Mouse (Mus musculus): ENCODE measurements at regions not wholly inside any gene's neighbourhood (a gene's known extent, or its start where the extent isn't known, plus 50 kb on each side); places are given as distances from the start of the nearest gene placed in this dataset.
A peak's percentile ranks its signal among the peaks of the same experiment; 100 is the strongest.

- DNase-seq (ENCODE audit: low read depth) = peak; percentile 40
- TF ChIP-seq POLR2A (IDR thresholded peaks at IDR 0.05; ENCODE audit: borderline replicate concordance, extremely low read depth, insufficient read depth, insufficient read length, poor library complexity, severe bottlenecking) (no peak), CTCF (IDR thresholded peaks at IDR 0.05; ENCODE audit: borderline replicate concordance, extremely low read depth, insufficient read depth, insufficient read length) (no peak)
Observed at GRCm38 (mm10) chr6:140934286-140934685, 205.2 kb downstream of the Gm11077 start.

- no peak for DNase-seq (ENCODE audit: low read depth)
- no peak for TF ChIP-seq POLR2A (IDR thresholded peaks at IDR 0.05; ENCODE audit: borderline replicate concordance, extremely low read depth, insufficient read depth, insufficient read length, poor library complexity, severe bottlenecking)
- no peak for TF ChIP-seq CTCF (IDR thresholded peaks at IDR 0.05; ENCODE audit: borderline replicate concordance, extremely low read depth, insufficient read depth, insufficient read length)
Observed at GRCm38 (mm10) chr6:140938025-140938424, 208.9 kb downstream of the Gm11077 start.

GRCm38 (mm10) chr6:140946720-140947119, 217.6 kb downstream of the Gm11077 start:
- peak; percentile 93 for DNase-seq (ENCODE audit: low read depth)
- TF ChIP-seq CTCF (IDR thresholded peaks at IDR 0.05; ENCODE audit: borderline replicate concordance, extremely low read depth, insufficient read depth, insufficient read length) (no peak), POLR2A (IDR thresholded peaks at IDR 0.05; ENCODE audit: borderline replicate concordance, extremely low read depth, insufficient read depth, insufficient read length, poor library complexity, severe bottlenecking) (no peak)

GRCm38 (mm10) chr6:140950483-140950882, 221.4 kb downstream of the Gm11077 start:
- peak; percentile 72 for DNase-seq (ENCODE audit: low read depth)
- TF ChIP-seq POLR2A (IDR thresholded peaks at IDR 0.05; ENCODE audit: borderline replicate concordance, extremely low read depth, insufficient read depth, insufficient read length, poor library complexity, severe bottlenecking) (no peak), CTCF (IDR thresholded peaks at IDR 0.05; ENCODE audit: borderline replicate concordance, extremely low read depth, insufficient read depth, insufficient read length) (no peak)

- TF ChIP-seq POLR2A (IDR thresholded peaks at IDR 0.05; ENCODE audit: borderline replicate concordance, extremely low read depth, insufficient read depth, insufficient read length, poor library complexity, severe bottlenecking) (no peak), CTCF (IDR thresholded peaks at IDR 0.05; ENCODE audit: borderline replicate concordance, extremely low read depth, insufficient read depth, insufficient read length) (no peak)
- DNase-seq (ENCODE audit: low read depth) = peak; percentile 67
Observed at GRCm38 (mm10) chr6:140953256-140953655, 224.2 kb downstream of the Gm11077 start.

GRCm38 (mm10) chr6:140953721-140954120, 224.6 kb downstream of the Gm11077 start:
- TF ChIP-seq POLR2A (IDR thresholded peaks at IDR 0.05; ENCODE audit: borderline replicate concordance, extremely low read depth, insufficient read depth, insufficient read length, poor library complexity, severe bottlenecking) (no peak), CTCF (IDR thresholded peaks at IDR 0.05; ENCODE audit: borderline replicate concordance, extremely low read depth, insufficient read depth, insufficient read length) (no peak)

GRCm38 (mm10) chr6:140955751-140956521, 226.9 kb downstream of the Gm11077 start:
- peak; percentile 80 for DNase-seq (ENCODE audit: low read depth)
- no peak for TF ChIP-seq CTCF (IDR thresholded peaks at IDR 0.05; ENCODE audit: borderline replicate concordance, extremely low read depth, insufficient read depth, insufficient read length)
- TF ChIP-seq POLR2A (IDR thresholded peaks at IDR 0.05; ENCODE audit: borderline replicate concordance, extremely low read depth, insufficient read depth, insufficient read length, poor library complexity, severe bottlenecking) = no peak

More at GRCm38 (mm10) chr6:140953721-140954120, 224.6 kb downstream of the Gm11077 start:
- no peak for DNase-seq (ENCODE audit: low read depth)

GRCm38 (mm10) chr6:140956522-140956863, 227.4 kb downstream of the Gm11077 start:
- TF ChIP-seq POLR2A (IDR thresholded peaks at IDR 0.05; ENCODE audit: borderline replicate concordance, extremely low read depth, insufficient read depth, insufficient read length, poor library complexity, severe bottlenecking) = no peak
- DNase-seq (ENCODE audit: low read depth) = no peak

- peak; percentile 69 for DNase-seq (ENCODE audit: low read depth)
- TF ChIP-seq CTCF (IDR thresholded peaks at IDR 0.05; ENCODE audit: borderline replicate concordance, extremely low read depth, insufficient read depth, insufficient read length) (no peak), POLR2A (IDR thresholded peaks at IDR 0.05; ENCODE audit: borderline replicate concordance, extremely low read depth, insufficient read depth, insufficient read length, poor library complexity, severe bottlenecking) (no peak)
Observed at GRCm38 (mm10) chr6:140961987-140962386, 232.9 kb downstream of the Gm11077 start.

GRCm38 (mm10) chr6:140962563-140962962, 233.5 kb downstream of the Gm11077 start:
- TF ChIP-seq CTCF (IDR thresholded peaks at IDR 0.05; ENCODE audit: borderline replicate concordance, extremely low read depth, insufficient read depth, insufficient read length) (no peak), POLR2A (IDR thresholded peaks at IDR 0.05; ENCODE audit: borderline replicate concordance, extremely low read depth, insufficient read depth, insufficient read length, poor library complexity, severe bottlenecking) (no peak)
- DNase-seq (ENCODE audit: low read depth) = peak; percentile 80

- TF ChIP-seq POLR2A (IDR thresholded peaks at IDR 0.05; ENCODE audit: borderline replicate concordance, extremely low read depth, insufficient read depth, insufficient read length, poor library complexity, severe bottlenecking) = no peak
- TF ChIP-seq CTCF (IDR thresholded peaks at IDR 0.05; ENCODE audit: borderline replicate concordance, extremely low read depth, insufficient read depth, insufficient read length) = no peak
- DNase-seq (ENCODE audit: low read depth) = peak; percentile 60
Observed at GRCm38 (mm10) chr6:140973732-140974131, 244.6 kb downstream of the Gm11077 start.

- TF ChIP-seq POLR2A (IDR thresholded peaks at IDR 0.05; ENCODE audit: borderline replicate concordance, extremely low read depth, insufficient read depth, insufficient read length, poor library complexity, severe bottlenecking) (no peak), CTCF (IDR thresholded peaks at IDR 0.05; ENCODE audit: borderline replicate concordance, extremely low read depth, insufficient read depth, insufficient read length) (no peak)
- no peak for DNase-seq (ENCODE audit: low read depth)
Observed at GRCm38 (mm10) chr6:140976989-140977388, 247.9 kb downstream of the Gm11077 start.
